Mouse (Mus musculus) heart, embryonic 12.5 days (tissue): ENCODE measurements around the gene Rhoc. TPM values are rescaled to one million over a fixed set of nuclear protein-coding genes. Genes with fewer than 3 reads are reported as not detected.

Experiments
- ATAC-seq: fragments of 200-750 bp; cut with Nextera tagmentation; 2 replicates; pipeline ENCODE4 v1.8.0; 2017; ENCODE audit warnings: moderate TSS enrichment, moderate library complexity; ENCODE audit not compliant: insufficient number of reproducible peaks, low FRiP score
- H3K27ac ChIP-seq: fragments of 300-500 bp; sonication (generic); 2 replicates; pipeline ENCODE4 v1.5.1; 2016; ENCODE audit warnings: mild to moderate bottlenecking, moderate library complexity; ENCODE audit not compliant: poor library complexity, severe bottlenecking
- H3K27me3 ChIP-seq: fragments of 300-500 bp; sonication (generic); replicated peaks from 2 replicates; pipeline ENCODE4 v1.6.1; 2016; ENCODE audit warnings: mild to moderate bottlenecking, moderate library complexity
- H3K36me3 ChIP-seq: fragments of 300-500 bp; sonication (generic); 2 replicates; pipeline ENCODE4 v1.6.1; 2016; ENCODE audit warnings: mild to moderate bottlenecking, moderate library complexity
- H3K4me1 ChIP-seq: fragments of 300-500 bp; sonication (generic); replicated peaks from 2 replicates; pipeline ENCODE4 v1.6.1; 2016; ENCODE audit warnings: mild to moderate bottlenecking
- H3K4me2 ChIP-seq: fragments of 300-500 bp; sonication (generic); 2 replicates; pipeline ENCODE4 v1.6.1; 2016; ENCODE audit warnings: mild to moderate bottlenecking, moderate library complexity
- H3K4me3 ChIP-seq: fragments of 300-500 bp; sonication (generic); 2 replicates; pipeline ENCODE4 v1.5.1; 2016; ENCODE audit warnings: mild to moderate bottlenecking
- H3K9ac ChIP-seq: fragments of 300-500 bp; sonication (generic); 2 replicates; pipeline ENCODE4 v1.6.1; 2016; ENCODE audit warnings: mild to moderate bottlenecking, moderate library complexity
- H3K9me3 ChIP-seq: fragments of 300-500 bp; sonication (generic); replicated peaks from 2 replicates; pipeline ENCODE4 v1.6.1; 2016; ENCODE audit warnings: mild to moderate bottlenecking, moderate library complexity
- WGBS: fragments of 180-500 bp; shearing (Covaris S2); methylation state at CpG from one replicate; pipeline ENCODE4 v1.1.7; 2016; 5-methylcytosine and 5-hydroxymethylcytosine counted together
- polyA plus RNA-seq: library from polyadenylated mRNA; unstranded; fragments of >200 nt; fragmentation: Nextera tagmentation; extraction: Ambion mirVana; gene quantifications from 2 replicates; pipeline ENCODE4 v1.2.1, GENCODE M21; 2016

Rhoc gene
- polyA plus RNA-seq, 1 experiment from 2014 or later = 260 TPM

GRCm38 (mm10) chr3:104769135-104769534 lies 19.0 kb upstream of the Rhoc start:
- Histone ChIP-seq H3K4me2 (no peak overlapping the region), H3K27ac (no peak overlapping the region), H3K4me3 (no peak overlapping the region), H3K9ac (no peak overlapping the region), H3K36me3 (no peaks in the 10 kb centered on the region), H3K9me3 (no peaks in the 10 kb centered on the region), H3K27me3 (peaks cover 12% of the 10 kb centered on the region; the same call in 1 of the 2 replicates), H3K4me1 (peaks cover 7% of the 10 kb centered on the region)
- 48% methylated on average over 3 of the region's 3 CpGs for WGBS
- ATAC-seq = no peak

GRCm38 (mm10) chr3:104770035-104770434 lies 18.1 kb upstream of the Rhoc start:
- Histone ChIP-seq H3K4me1 (peaks cover 7% of the 10 kb centered on the region), H3K9ac (no peak overlapping the region), H3K4me2 (no peak overlapping the region), H3K9me3 (no peaks in the 10 kb centered on the region), H3K4me3 (no peak overlapping the region), H3K27me3 (peaks cover 13% of the 10 kb centered on the region; the same call in 1 of the 2 replicates), H3K36me3 (no peaks in the 10 kb centered on the region), H3K27ac (no peak overlapping the region)
- WGBS = 59% methylated on average over 10 of the region's 10 CpGs
- no peak for ATAC-seq

DNA sequence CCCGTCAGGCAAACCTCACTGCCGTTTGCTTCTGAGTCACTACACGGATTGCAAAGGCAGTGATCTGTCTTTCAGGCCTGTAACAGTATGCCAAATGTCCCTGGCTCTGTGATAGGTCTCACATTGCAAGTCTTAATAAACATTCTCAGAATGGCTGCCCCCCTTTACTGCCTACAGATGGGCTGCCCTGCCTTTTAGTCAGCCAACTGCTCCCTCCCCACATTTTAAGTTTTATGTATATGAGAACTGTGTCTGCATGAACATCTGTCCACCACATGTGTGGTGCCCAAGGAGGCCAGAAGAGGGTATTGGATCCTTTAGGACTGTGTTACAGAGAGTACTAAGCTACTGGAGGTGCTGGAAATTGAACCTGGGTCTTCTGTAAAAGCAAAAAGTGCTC lies 17.3 kb upstream of the Rhoc start:
- Histone ChIP-seq H3K4me1 (peaks cover 7% of the 10 kb centered on the region), H3K4me3 (no peak overlapping the region), H3K36me3 (no peaks in the 10 kb centered on the region), H3K4me2 (no peak overlapping the region), H3K9me3 (no peaks in the 10 kb centered on the region), H3K27me3 (peaks cover 17% of the 10 kb centered on the region), H3K27ac (no peak overlapping the region), H3K9ac (no peak overlapping the region)
- ATAC-seq = no peak
- 74% methylated on average over 3 of the region's 3 CpGs for WGBS

- Histone ChIP-seq H3K36me3 (no peaks in the 10 kb centered on the region), H3K9me3 (no peaks in the 10 kb centered on the region), H3K27me3 (peaks cover 23% of the 10 kb centered on the region), H3K4me1 (peaks cover 7% of the 10 kb centered on the region), H3K9ac (no peak overlapping the region), H3K27ac (no peak overlapping the region), H3K4me3 (no peak overlapping the region), H3K4me2 (no peak overlapping the region)
- no peak for ATAC-seq
- WGBS = 47% methylated on average over 6 of the region's 6 CpGs
These were observed 16.7 kb upstream of the Rhoc start for GRCm38 (mm10) chr3:104771460-104771859.

DNA sequence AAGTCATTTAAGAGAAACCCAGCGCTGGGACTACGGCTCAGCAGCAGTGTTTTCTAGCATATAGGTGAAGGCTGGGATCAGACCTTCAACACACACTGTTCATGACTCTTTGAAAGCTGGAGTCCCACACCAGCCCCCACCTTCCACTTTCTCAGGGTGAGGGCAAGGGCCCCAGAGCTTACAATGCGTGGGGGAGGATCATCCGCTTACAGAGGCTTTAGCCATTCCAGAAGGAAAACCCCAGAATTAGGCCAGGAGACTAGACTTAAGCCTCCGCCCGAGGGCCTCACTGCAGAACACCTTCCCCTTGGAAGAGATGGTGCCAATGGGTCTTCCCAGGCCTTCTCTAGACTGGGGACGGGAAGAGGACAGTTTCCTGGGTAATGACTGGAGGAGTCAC lies 14.9 kb upstream of the Rhoc start:
- no peak for ATAC-seq
- no peaks in the 10 kb centered on the region for H3K9me3 ChIP-seq
- peaks cover 7% of the 10 kb centered on the region for H3K4me1 ChIP-seq
- 81% methylated on average over 7 of the region's 7 CpGs for WGBS
- no peak overlapping the region for H3K27ac ChIP-seq
- H3K27me3 ChIP-seq = peaks cover 40% of the 10 kb centered on the region
- H3K4me3 ChIP-seq = no peak overlapping the region
- no peak overlapping the region for H3K4me2 ChIP-seq
- no peak overlapping the region for H3K9ac ChIP-seq
- no peaks in the 10 kb centered on the region for H3K36me3 ChIP-seq

GRCm38 (mm10) chr3:104777342-104777741 lies 10.8 kb upstream of the Rhoc start:
- WGBS = 1% methylated on average over 20 of the region's 20 CpGs
- Histone ChIP-seq H3K36me3 (no peaks in the 10 kb centered on the region), H3K9ac (peak overlapping the region; percentile 61), H3K27ac (no peak overlapping the region), H3K4me1 (peaks cover 23% of the 10 kb centered on the region), H3K9me3 (no peaks in the 10 kb centered on the region), H3K4me2 (peak overlapping the region; percentile 77), H3K27me3 (peaks cover 51% of the 10 kb centered on the region), H3K4me3 (peak overlapping the region; percentile 47)
- ATAC-seq = no peak

DNA sequence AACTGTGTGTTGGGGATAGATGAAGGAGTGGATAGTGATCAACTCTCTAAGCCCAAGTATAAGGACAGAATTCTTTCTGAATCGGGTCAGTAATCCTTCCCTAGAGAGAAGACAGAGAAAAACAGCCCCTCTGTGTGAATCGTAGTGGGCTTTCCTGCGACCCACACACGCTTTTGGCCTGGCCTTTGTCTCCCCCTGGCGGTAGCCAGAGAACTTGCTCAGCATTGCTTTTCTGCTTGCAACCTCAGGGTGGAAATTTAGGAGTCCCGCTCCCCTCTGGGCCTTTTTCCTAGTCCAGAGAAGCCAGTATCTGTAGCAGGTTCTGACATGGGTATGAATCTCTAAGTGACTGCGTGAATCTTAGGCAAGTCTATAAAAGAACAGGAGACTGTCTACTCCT lies 8.2 kb upstream of the Rhoc start:
- no peaks in the 10 kb centered on the region for H3K36me3 ChIP-seq
- peaks cover 34% of the 10 kb centered on the region for H3K4me1 ChIP-seq
- WGBS = 4% methylated on average over 7 of the region's 7 CpGs
- no peaks in the 10 kb centered on the region for H3K9me3 ChIP-seq
- H3K27ac ChIP-seq = no peak overlapping the region
- ATAC-seq = no peak
- peaks cover 45% of the 10 kb centered on the region for H3K27me3 ChIP-seq
- no peak overlapping the region for H3K9ac ChIP-seq
- peak overlapping the region; percentile 94; the same call in 1 of the 2 replicates for H3K4me2 ChIP-seq
- no peak overlapping the region for H3K4me3 ChIP-seq

DNA sequence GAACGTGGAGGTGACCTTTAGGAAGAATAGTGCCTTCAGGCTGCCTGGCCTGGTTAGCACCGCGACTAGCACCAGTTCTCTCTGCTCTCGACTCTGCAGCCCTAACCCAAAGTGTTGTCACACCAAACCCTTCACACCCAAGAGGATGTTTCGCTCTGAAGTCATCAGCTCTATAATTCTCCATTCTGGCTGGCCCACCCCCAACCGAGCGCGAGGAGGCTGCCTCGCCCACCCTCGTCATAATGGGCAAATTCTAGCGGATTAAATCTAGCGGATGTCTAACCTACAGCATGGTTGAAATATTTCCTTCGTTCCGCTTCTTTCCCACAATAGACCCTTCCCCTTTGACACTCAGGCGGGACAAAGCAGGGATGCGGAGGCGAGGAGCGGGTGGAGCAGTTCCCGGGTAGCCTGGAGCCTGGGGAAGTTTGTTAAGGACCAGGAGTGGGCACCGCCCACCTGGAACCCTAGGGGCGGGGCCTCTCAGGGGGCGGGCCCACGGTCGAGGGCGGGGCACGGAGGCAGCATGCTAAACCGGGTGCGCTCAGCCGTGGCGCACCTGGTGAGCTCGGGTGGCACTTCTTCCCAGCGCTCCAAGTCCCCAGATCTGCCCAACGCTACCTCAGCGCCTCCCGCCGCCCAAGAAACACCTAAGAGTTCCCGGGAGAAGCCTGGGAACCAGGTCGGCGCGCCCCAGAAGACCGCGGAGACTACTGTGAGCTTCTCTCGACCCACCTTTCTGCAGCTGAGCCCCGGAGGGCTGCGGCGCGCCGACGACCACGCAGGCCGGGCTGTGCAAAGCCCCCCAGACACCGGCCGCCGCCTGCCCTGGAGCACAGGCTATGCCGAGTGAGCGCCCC lies 7.4 kb upstream of the Rhoc start, which contains the start of gene Ppm1j:
TSS of gene Ppm1j (plus strand) at position 496 of the 860 bp plus-strand sequence.
- ATAC-seq = peak; percentile 66
- Histone ChIP-seq H3K27ac (peak within 1 kb of the TSS; percentile 78), H3K27me3 (peaks cover 42% of the 10 kb centered on the region), H3K4me3 (peak within 1 kb of the TSS; percentile 68), H3K9ac (peak within 1 kb of the TSS; percentile 84), H3K9me3 (no peaks in the 10 kb centered on the region), H3K36me3 (0 out of 2 replicates have a peak, but pooled peaks cover 2% of the 10 kb centered on the region), H3K4me1 (peaks cover 34% of the 10 kb centered on the region), H3K4me2 (peak within 1 kb of the TSS; percentile 94)
- 1% methylated on average over 56 of the region's 56 CpGs for WGBS

DNA sequence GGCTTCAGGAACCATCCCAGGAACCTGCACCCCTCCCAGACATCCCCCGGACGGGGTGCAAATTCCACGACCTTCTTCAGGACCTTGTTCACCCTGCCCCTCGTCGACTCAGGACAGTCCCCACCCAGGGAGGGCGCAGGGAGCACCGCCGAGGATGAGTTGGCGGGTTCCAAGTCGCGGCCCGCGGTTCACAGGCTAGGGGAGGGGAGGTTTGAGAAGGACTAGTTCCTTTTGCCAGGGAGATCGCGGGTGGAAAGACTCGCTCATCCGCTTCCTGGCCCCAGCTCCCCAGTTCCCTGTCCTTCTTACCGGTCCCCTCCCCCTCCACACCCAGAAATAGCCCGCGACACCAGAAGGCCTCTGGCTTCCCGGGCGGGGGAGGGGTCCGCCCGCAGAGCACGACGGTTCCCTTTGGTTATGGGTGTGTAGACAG lies 6.7 kb upstream of the Rhoc start, which contains the start of gene Fam19a3:
TSS of gene Fam19a3 (minus strand) at position 370 of the 433 bp plus-strand sequence.
- Histone ChIP-seq H3K9me3 (no peaks in the 10 kb centered on the region), H3K27me3 (peaks cover 35% of the 10 kb centered on the region), H3K9ac (peak within 1 kb of the TSS; percentile 84), H3K4me2 (peak within 1 kb of the TSS; percentile 94), H3K27ac (peak within 1 kb of the TSS; percentile 78), H3K36me3 (0 out of 2 replicates have a peak, but pooled peaks cover 2% of the 10 kb centered on the region), H3K4me3 (peak within 1 kb of the TSS; percentile 68), H3K4me1 (peaks cover 34% of the 10 kb centered on the region)
- ATAC-seq = peak; percentile 56
- under 1% methylated on average over 26 of the region's 26 CpGs for WGBS

GRCm38 (mm10) chr3:104782061-104782681 lies 6.0 kb upstream of the Rhoc start:
- Histone ChIP-seq H3K27ac (peak overlapping the region; percentile 78), H3K36me3 (0 out of 2 replicates have a peak, but pooled peaks cover 2% of the 10 kb centered on the region), H3K9me3 (no peaks in the 10 kb centered on the region), H3K9ac (peak overlapping the region; percentile 84), H3K4me1 (peaks cover 34% of the 10 kb centered on the region), H3K27me3 (peaks cover 28% of the 10 kb centered on the region), H3K4me3 (peak overlapping the region; percentile 68), H3K4me2 (peak overlapping the region; percentile 94)
- no peak for ATAC-seq
- 16% methylated on average over 12 of the region's 12 CpGs for WGBS

- peaks cover 41% of the 10 kb centered on the region for H3K4me1 ChIP-seq
- no peaks in the 10 kb centered on the region for H3K9me3 ChIP-seq
- WGBS = 37% methylated on average over 14 of the region's 14 CpGs
- no peak overlapping the region for H3K4me2 ChIP-seq
- no peak overlapping the region for H3K27ac ChIP-seq
- ATAC-seq = no peak
- H3K27me3 ChIP-seq = peaks cover 11% of the 10 kb centered on the region
- H3K4me3 ChIP-seq = no peak overlapping the region
- H3K36me3 ChIP-seq = 0 out of 2 replicates have a peak, but pooled peaks cover 2% of the 10 kb centered on the region
- H3K9ac ChIP-seq = peak overlapping the region; percentile 17; the same call in 1 of the 2 replicates
These were observed 4.1 kb upstream of the Rhoc start for GRCm38 (mm10) chr3:104783971-104784500.
